Mouse (Mus musculus) stomach, postnatal 0 days (tissue): ENCODE results near the gene Tas2r105. TPM values are rescaled to one million over a fixed set of nuclear protein-coding genes. Genes with fewer than 3 reads are reported as not detected.

ENCODE experiments used
- ATAC-seq: fragments of 200-750 bp; cut with Nextera tagmentation; 2 replicates; pipeline ENCODE4 v1.8.0; 2017; ENCODE audit not compliant: low FRiP score, low TSS enrichment
- DNase-seq: peaks from one replicate; pipeline ENCODE4 v3.0.0-alpha.2; 2016; ENCODE audit warnings: low spot score
- H3K27ac ChIP-seq: fragments of 300-500 bp; sonication (generic); replicated peaks from 2 replicates; pipeline ENCODE4 v1.5.1; 2014; ENCODE audit warnings: mild to moderate bottlenecking, control low read depth
- H3K27me3 ChIP-seq: fragments of 300-500 bp; sonication (generic); 2 replicates; pipeline ENCODE4 v1.6.1; 2014; ENCODE audit warnings: low read length; ENCODE audit not compliant: control insufficient read depth, insufficient read depth
- H3K36me3 ChIP-seq: fragments of 300-500 bp; sonication (generic); 2 replicates; pipeline ENCODE4 v1.6.1; 2014; ENCODE audit warnings: low read length, mixed read lengths; ENCODE audit not compliant: control insufficient read depth, insufficient read depth
- H3K4me1 ChIP-seq: fragments of 300-500 bp; sonication (generic); replicated peaks from 2 replicates; pipeline ENCODE4 v1.6.1; 2014; ENCODE audit warnings: antibody characterized with exemption; ENCODE audit not compliant: control insufficient read depth, insufficient read depth
- H3K4me2 ChIP-seq: fragments of 300-500 bp; sonication (generic); replicated peaks from 2 replicates; pipeline ENCODE4 v1.6.1; 2014; ENCODE audit warnings: low read depth, mild to moderate bottlenecking, control low read depth, moderate library complexity
- H3K4me3 ChIP-seq: fragments of 300-500 bp; sonication (generic); 2 replicates; pipeline ENCODE4 v1.5.1; 2014; ENCODE audit warnings: low read depth, low read length, control low read depth
- H3K9ac ChIP-seq: fragments of 300-500 bp; sonication (generic); 2 replicates; pipeline ENCODE4 v1.6.1; 2014; ENCODE audit warnings: mild to moderate bottlenecking, low read length, control low read depth, mixed read lengths
- H3K9me3 ChIP-seq: fragments of 300-500 bp; sonication (generic); 2 replicates; pipeline ENCODE4 v1.6.1; 2016; ENCODE audit warnings: low read length; ENCODE audit not compliant: control insufficient read depth
- CTCF ChIP-seq: IDR thresholded peaks from 2 replicates; pipeline ENCODE4 v1.5.1; 2016; ENCODE audit warnings: antibody characterized with exemption, low read depth, mild to moderate bottlenecking, moderate library complexity
- EP300 ChIP-seq: optimal IDR thresholded peaks from 2 replicates; pipeline ENCODE3; 2016; ENCODE audit warnings: antibody characterized with exemption
- WGBS: fragments of 180-500 bp; shearing (Covaris S2); extraction: QIAGEN DNeasy Blood & Tissue Kit; methylation state at CpG from one replicate; pipeline ENCODE4 v1.1.7; 2014; 5-methylcytosine and 5-hydroxymethylcytosine counted together
- polyA plus RNA-seq: library from polyadenylated mRNA; unstranded; fragments of >200 nt; fragmentation: Nextera tagmentation; extraction: Ambion mirVana; gene quantifications from 2 replicates; pipeline ENCODE4 v1.2.1, GENCODE M21; 2015

Gene Tas2r105
- polyA plus RNA-seq = not detected in 2 replicates

- DNase-seq (no peak), ATAC-seq (no peak)
- Histone ChIP-seq H3K27me3 (no peaks in the 10 kb centered on the region), H3K4me2 (no peak within 1 kb of the TSS), H3K36me3 (no peaks in the 10 kb centered on the region), H3K4me1 (no peaks in the 10 kb centered on the region), H3K4me3 (no peak within 1 kb of the TSS), H3K9ac (no peak within 1 kb of the TSS), H3K9me3 (no peaks in the 10 kb centered on the region), H3K27ac (no peak within 1 kb of the TSS)
- WGBS = 53% methylated on average over 1 of the region's 1 CpGs
- TF ChIP-seq EP300 = no peak
- TF ChIP-seq CTCF = no peak
These were observed at the start of gene Tas2r105 for GRCm38 (mm10) chr6:131687395-131687794. Gene Tas2r105 (minus strand): TSS chr6:131687495.

GRCm38 (mm10) chr6:131712803-131713202, 25.5 kb upstream of the Tas2r105 start:
- Histone ChIP-seq H3K9ac (no peak overlapping the region), H3K27me3 (no peaks in the 10 kb centered on the region), H3K36me3 (no peaks in the 10 kb centered on the region), H3K27ac (no peak overlapping the region), H3K4me2 (no peak overlapping the region), H3K4me1 (no peaks in the 10 kb centered on the region), H3K9me3 (no peaks in the 10 kb centered on the region), H3K4me3 (no peak overlapping the region)
- TF ChIP-seq EP300 (no peak), CTCF (peak; percentile 58)
- WGBS = 42% methylated on average over 7 of the region's 7 CpGs
- ATAC-seq (no peak), DNase-seq (peak; percentile 20)

GRCm38 (mm10) chr6:131689963-131690362, 2.7 kb upstream of the Tas2r105 start, which contains the start of gene Tas2r114:
Gene Tas2r114 (minus strand): TSS chr6:131690063.
- ATAC-seq (no peak), DNase-seq (no peak)
- no peaks in the 10 kb centered on the region for H3K9me3 ChIP-seq
- TF ChIP-seq CTCF (no peak), EP300 (no peak)
- no peak within 1 kb of the TSS for H3K4me3 ChIP-seq
- no peak within 1 kb of the TSS for H3K9ac ChIP-seq
- H3K27me3 ChIP-seq = no peaks in the 10 kb centered on the region
- H3K27ac ChIP-seq = no peak within 1 kb of the TSS
- H3K4me2 ChIP-seq = no peak within 1 kb of the TSS
- H3K4me1 ChIP-seq = no peaks in the 10 kb centered on the region
- H3K36me3 ChIP-seq = no peaks in the 10 kb centered on the region

- no peak for TF ChIP-seq EP300
- TF ChIP-seq CTCF = no peak
- no peak within 1 kb of the TSS for H3K4me3 ChIP-seq
- ATAC-seq = no peak
- H3K9ac ChIP-seq = no peak within 1 kb of the TSS
- no peak within 1 kb of the TSS for H3K27ac ChIP-seq
- no peaks in the 10 kb centered on the region for H3K9me3 ChIP-seq
- no peaks in the 10 kb centered on the region for H3K36me3 ChIP-seq
- H3K4me1 ChIP-seq = no peaks in the 10 kb centered on the region
- no peak within 1 kb of the TSS for H3K4me2 ChIP-seq
- DNase-seq = no peak
- 68% methylated on average over 1 of the region's 1 CpGs for WGBS
- no peaks in the 10 kb centered on the region for H3K27me3 ChIP-seq
These were observed 1.7 kb downstream of the Tas2r105 start, which contains the start of gene Tas2r104 for GRCm38 (mm10) chr6:131685644-131686043. Gene Tas2r104 (minus strand): TSS chr6:131685744.

GRCm38 (mm10) chr6:131678786-131679185, 8.5 kb downstream of the Tas2r105 start, which contains the start of gene Tas2r106:
Gene Tas2r106 (minus strand): TSS chr6:131678886.
- Histone ChIP-seq H3K27me3 (no peaks in the 10 kb centered on the region), H3K9me3 (no peaks in the 10 kb centered on the region), H3K27ac (no peak within 1 kb of the TSS), H3K4me2 (no peak within 1 kb of the TSS), H3K36me3 (no peaks in the 10 kb centered on the region), H3K4me3 (no peak within 1 kb of the TSS), H3K9ac (no peak within 1 kb of the TSS), H3K4me1 (no peaks in the 10 kb centered on the region)
- 70% methylated on average over 3 of the region's 3 CpGs for WGBS
- DNase-seq = no peak
- TF ChIP-seq CTCF (no peak), EP300 (no peak)
- no peak for ATAC-seq

GRCm38 (mm10) chr6:131660049-131660448, 27.2 kb downstream of the Tas2r105 start, which contains the start of gene Tas2r107:
Gene Tas2r107 (minus strand): TSS chr6:131660149.
- DNase-seq = no peak
- Histone ChIP-seq H3K36me3 (no peaks in the 10 kb centered on the region), H3K27me3 (no peaks in the 10 kb centered on the region), H3K27ac (no peak within 1 kb of the TSS), H3K9ac (no peak within 1 kb of the TSS), H3K4me1 (no peaks in the 10 kb centered on the region), H3K9me3 (no peaks in the 10 kb centered on the region), H3K4me3 (no peak within 1 kb of the TSS), H3K4me2 (no peak within 1 kb of the TSS)
- no peak for ATAC-seq
- no peak for TF ChIP-seq EP300
- TF ChIP-seq CTCF = no peak

Other genes with a start within 250 kb of the Tas2r105 start
- not detected in 2 replicates for gene 5430401F13Rik, start 201.1 kb downstream of the Tas2r105 start, polyA plus RNA-seq
- gene Gm6619, start 201.1 kb downstream of the Tas2r105 start, polyA plus RNA-seq = not detected in 2 replicates
- not detected in 2 replicates for gene Tas2r130, start 56.6 kb downstream of the Tas2r105 start, polyA plus RNA-seq
- gene Tas2r107, start 27.3 kb downstream of the Tas2r105 start, polyA plus RNA-seq = not detected in 2 replicates
- gene Tas2r106, start 8.6 kb downstream of the Tas2r105 start, polyA plus RNA-seq = not detected in 2 replicates
- gene Tas2r104, start 1.8 kb downstream of the Tas2r105 start, polyA plus RNA-seq = not detected in 2 replicates
- not detected in 2 replicates for gene Tas2r114, start 2.6 kb upstream of the Tas2r105 start, polyA plus RNA-seq